Mouse (Mus musculus): ENCODE data around the gene Pet2. TPM values are rescaled to one million over a fixed set of nuclear protein-coding genes. Genes with fewer than 3 reads are reported as not detected.

Pet2 gene
- not detected in 2 replicates for polyA plus RNA-seq (2016; fragmentation: Nextera tagmentation; extraction: Ambion mirVana)

GRCm38 (mm10) chrX:89409589-89409988 is at the start of gene Pet2:
Gene Pet2 (minus strand): TSS chrX:89409689.
- no peak for DNase-seq (ENCODE audit: low spot score)
- Histone ChIP-seq H3K4me1 (no peaks in the 10 kb centered on the region), H3K27ac (replicated peaks) (no peak within 1 kb of the TSS), H3K4me3 (no peak within 1 kb of the TSS), H3K9me3 (no peaks in the 10 kb centered on the region), H3K27me3 (replicated peaks; ENCODE audit: low read depth, poor library complexity, severe bottlenecking) (no peaks in the 10 kb centered on the region), H3K36me3 (replicated peaks) (no peaks in the 10 kb centered on the region)
- WGBS = 91% methylated on average over 9 of the region's 9 CpGs
